Mouse (Mus musculus) testis, adult 10 weeks (tissue): Measurements from ENCODE around the gene Kat14. TPM values are rescaled to one million over a fixed set of nuclear protein-coding genes. Genes with fewer than 3 reads are reported as not detected.

Experiments used
- polyA plus RNA-seq: library from polyadenylated mRNA; stranded (reverse); fragments of 350-450 nt; fragmentation: Illumina TruSeq; extraction: RNeasy Lipid Tissue Mini Kit (QIAGEN cat#74804); gene quantifications from one replicate; pipeline ENCODE4 v1.2.3, GENCODE M21; 2014; ENCODE audit warnings: low read depth, low replicate concordance

The Kat14 gene
- polyA plus RNA-seq: 4.5 TPM

GRCm38 (mm10) chr2:144368400-144369019 lies at the start of gene Kat14, which contains the start of gene Pet117:
TSS of gene Kat14 (plus strand) at chr2:144368983.
TSS of gene Pet117 (plus strand) at chr2:144368996.

GRCm38 (mm10) chr2:144331401-144332302 lies 37.1 kb upstream of the Kat14 start, which contains the start of gene Ovol2:
TSS of gene Ovol2 (minus strand) at chr2:144332146.

Other genes with a start within 250 kb of the Kat14 start
- gene Mgme1, start 98.3 kb upstream of the Kat14 start, polyA plus RNA-seq: 2.5 TPM
- 78.1 TPM for gene Snx5, start 98.1 kb upstream of the Kat14 start, polyA plus RNA-seq
- 24.5 TPM for gene Ovol2, start 36.8 kb upstream of the Kat14 start, polyA plus RNA-seq
- 1.7 TPM for gene Pet117, start within 50 bp of the Kat14 start, polyA plus RNA-seq
- 12.3 TPM for gene Dzank1, start 158.4 kb downstream of the Kat14 start, polyA plus RNA-seq
- gene Polr3f, start 158.7 kb downstream of the Kat14 start, polyA plus RNA-seq: 19.4 TPM
- 17.9 TPM for gene Rbbp9, start 181.9 kb downstream of the Kat14 start, polyA plus RNA-seq
- 54.4 TPM for gene Sec23b, start 187.2 kb downstream of the Kat14 start, polyA plus RNA-seq
- 3.4 TPM for gene Smim26, start 225.1 kb downstream of the Kat14 start, polyA plus RNA-seq
- gene Dtd1, start 230.9 kb downstream of the Kat14 start, polyA plus RNA-seq: 12.1 TPM